Mouse (Mus musculus) CD4-positive, CD25-positive, alpha-beta regulatory T cell, adult 9 weeks (primary cell): ENCODE results near the gene Gm26965. TPM values are rescaled to one million over a fixed set of nuclear protein-coding genes. Genes with fewer than 3 reads are reported as not detected.

Experiments used
- polyA plus RNA-seq: library from polyadenylated mRNA; unstranded; fragments of 100-300 nt; shearing (Covaris generic); gene quantifications from one replicate; pipeline ENCODE4 v1.2.1, GENCODE M21; 2017

The Gm26965 gene
- polyA plus RNA-seq, result 1.5 TPM

DNA sequence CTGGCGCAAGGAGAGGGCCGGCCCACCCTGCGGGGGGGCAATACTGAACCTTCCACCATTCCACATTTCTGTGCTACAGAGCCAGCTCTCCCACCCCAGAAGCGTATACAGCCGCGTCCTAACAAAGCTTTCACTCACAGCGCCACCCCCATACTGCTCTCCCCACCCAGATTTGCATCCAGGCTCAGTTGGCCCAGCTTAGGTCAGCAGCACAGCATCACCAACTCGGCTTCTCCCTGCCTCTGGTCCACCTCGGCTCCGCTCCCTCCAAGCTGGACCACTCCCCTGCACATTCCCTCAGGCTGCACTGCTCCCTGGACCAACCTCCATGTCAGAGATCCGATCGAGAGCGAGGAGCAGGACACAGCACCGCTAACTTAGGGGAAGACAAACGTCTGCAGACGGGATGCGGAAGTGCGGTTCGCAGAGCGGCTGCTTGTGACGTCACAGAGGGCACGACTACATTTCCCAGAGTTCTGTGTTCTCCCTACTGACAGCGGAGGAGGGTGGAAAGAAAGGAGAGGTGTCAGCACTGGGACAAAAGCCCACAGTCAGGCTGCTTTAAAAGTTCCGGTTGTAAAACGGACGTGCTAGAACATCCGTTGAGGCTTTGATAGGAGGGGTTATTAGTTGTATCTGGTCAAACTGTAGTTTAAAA is at the start of gene Gm26965, which contains the start of gene Zfp87:
Gene Gm26965, minus strand, starts transcription at position 399 of the 658 bp plus-strand sequence.
Gene Zfp87, minus strand, starts transcription at position 425 of the 658 bp plus-strand sequence.

DNA sequence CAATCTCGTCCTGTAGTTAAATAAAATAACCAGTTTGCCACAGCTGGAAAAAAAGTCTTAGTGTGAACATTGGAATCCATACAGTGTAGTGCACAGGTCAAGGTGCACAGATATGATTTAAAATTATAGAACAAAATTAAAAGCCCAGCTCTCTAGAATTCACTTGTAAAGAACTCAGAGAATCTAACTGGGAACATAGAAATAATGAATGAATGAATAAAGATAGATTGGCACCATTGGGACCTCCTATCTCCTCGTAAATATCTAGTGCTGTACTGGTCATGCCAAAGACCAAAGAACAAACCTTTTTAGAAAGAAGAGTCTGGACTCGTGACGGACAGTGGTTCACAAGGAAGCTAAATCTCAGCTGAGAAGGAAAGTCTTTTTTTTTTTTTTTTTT is 27.8 kb upstream of the Gm26965 start, which contains the start of gene Zfp748:
Gene Zfp748, minus strand, starts transcription at position 101 of the 400 bp plus-strand sequence.

DNA sequence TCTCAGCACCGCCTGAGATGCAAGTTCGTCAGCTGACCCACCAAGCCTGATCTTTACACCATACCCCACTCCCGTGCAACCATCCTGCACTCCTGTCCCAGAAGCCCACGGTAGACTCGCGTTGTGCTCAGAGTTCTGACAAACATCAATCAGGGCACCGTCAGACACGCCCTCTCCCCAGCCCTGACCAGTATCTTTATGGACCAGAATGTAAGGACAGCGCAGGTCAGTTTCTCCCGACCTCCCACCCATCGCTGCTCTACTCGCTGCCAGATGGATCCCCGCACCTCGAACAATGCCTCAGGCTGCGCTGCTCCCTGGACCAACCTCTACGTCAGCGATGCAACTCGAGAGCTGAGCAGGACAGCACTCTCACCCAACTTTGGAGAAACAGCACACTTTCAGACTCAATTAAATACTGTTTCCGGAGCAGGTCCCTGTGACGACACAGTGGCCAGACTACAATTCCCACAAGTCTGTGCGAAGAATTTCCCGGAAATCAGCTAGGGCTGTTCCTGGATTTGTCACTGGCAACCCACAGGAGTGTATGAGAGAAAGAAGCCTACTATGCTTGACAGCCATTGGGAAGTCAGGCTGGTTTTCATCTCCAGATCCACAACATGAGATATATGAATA is 25.7 kb downstream of the Gm26965 start, which contains the start of gene Zfp58:
Gene Zfp58, minus strand, starts transcription at position 472 of the 636 bp plus-strand sequence.

DNA sequence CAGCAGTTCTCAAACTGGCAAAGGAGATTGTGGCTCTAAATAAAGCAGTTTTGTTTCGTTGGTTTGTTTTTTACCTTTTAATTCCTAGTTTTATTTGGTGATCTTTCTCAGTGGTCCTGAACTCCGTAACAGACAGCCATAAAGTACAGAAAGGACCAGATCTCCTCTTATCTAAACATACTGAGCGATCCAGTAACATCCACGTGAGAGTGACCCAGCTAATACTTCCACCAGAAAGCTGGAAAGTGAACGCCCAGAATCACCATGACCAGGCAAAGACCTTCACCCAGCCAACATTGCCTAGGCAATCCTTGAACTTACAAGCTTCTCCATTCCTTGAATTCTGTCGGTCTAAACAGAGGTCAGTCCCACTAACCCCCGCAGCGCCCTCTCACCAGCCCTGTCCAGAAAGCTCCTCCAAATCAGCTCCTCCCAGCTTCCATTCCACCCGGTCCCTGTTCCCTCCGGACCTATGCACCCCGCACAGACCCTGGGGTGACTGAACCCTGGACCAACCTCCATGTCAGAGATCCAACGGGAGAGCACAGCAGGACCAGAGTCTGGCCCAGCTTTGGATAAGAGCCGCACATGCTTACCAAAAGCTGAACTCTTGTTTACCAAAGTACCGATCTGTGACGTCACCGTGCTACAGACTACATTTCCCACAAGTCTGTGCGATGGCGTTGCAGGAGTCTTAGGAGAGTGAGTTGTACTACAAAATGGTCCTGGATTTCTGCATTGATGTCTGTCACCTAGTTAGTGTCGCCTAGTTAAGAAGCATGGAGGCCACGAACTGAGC is 42.1 kb downstream of the Gm26965 start, which contains the start of gene Zfp874b:
Gene Zfp874b, minus strand, starts transcription at position 634 of the 799 bp plus-strand sequence.

DNA sequence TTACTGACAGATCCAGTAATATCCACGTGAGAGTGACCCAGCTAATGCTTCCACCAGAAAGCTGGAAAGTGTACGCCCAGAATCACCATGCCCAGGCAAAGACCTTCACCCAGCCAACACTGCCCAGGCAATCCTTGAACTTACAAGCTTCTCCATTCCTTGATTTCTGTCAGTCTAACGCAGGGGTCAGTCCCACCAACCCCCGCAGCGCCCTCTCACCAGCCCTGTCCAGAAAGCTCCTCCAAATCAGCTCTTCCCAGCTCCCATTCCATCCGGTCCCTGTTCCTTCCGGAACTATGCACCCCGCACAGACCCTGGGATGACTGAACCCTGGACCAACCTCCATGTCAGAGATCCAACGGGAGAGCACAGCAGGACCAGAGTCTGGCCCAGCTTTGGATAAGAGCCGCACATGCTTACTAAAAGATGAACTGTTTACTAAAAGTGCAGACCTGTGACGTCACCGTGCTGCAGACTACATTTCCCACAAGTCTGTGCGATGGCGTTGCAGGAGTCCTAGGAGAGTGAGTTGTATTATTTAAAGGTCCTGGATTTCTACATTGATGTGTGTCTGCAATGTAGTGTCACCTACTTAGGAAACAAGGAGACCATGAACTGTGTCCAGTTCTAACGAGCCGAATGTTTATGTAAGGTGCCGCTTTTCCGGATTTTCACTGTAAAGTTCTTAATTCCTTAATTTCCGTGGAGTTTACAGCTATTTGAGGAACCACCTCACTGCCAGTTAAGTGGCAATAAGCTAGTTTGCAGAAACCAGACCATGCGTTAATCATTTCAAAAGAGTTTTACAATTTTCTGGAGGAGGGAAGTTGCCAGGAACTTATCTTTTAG is 74.6 kb downstream of the Gm26965 start, which contains the start of gene Zfp874a:
Gene Zfp874a, minus strand, starts transcription at position 453 of the 849 bp plus-strand sequence.

Other genes with a start within 250 kb of the Gm26965 start
- gene Zfp458, start 247.7 kb downstream of the Gm26965 start, polyA plus RNA-seq, result 3.1 TPM
- gene Zfp457, start 219.7 kb downstream of the Gm26965 start, polyA plus RNA-seq, result 1.0 TPM
- 7.4 TPM for gene Zfp595, start 193.6 kb downstream of the Gm26965 start, polyA plus RNA-seq
- gene Gm28044, start 165.6 kb downstream of the Gm26965 start, polyA plus RNA-seq, result 0.76 TPM
- 2.3 TPM for gene Zfp953, start 165.5 kb downstream of the Gm26965 start, polyA plus RNA-seq
- 2.6 TPM for gene Gm28041, start 150.4 kb downstream of the Gm26965 start, polyA plus RNA-seq
- 8.0 TPM for gene Zfp456, start 150.3 kb downstream of the Gm26965 start, polyA plus RNA-seq
- 29.7 TPM for gene Zfp429, start 126.3 kb downstream of the Gm26965 start, polyA plus RNA-seq
- 3.3 TPM for gene Zfp459, start 104.7 kb downstream of the Gm26965 start, polyA plus RNA-seq
- 20.4 TPM for gene Zfp874a, start 74.5 kb downstream of the Gm26965 start, polyA plus RNA-seq
- 13.3 TPM for gene Zfp874b, start 41.9 kb downstream of the Gm26965 start, polyA plus RNA-seq
- gene Zfp58, start 25.6 kb downstream of the Gm26965 start, polyA plus RNA-seq, result 19.6 TPM
- 58.4 TPM for gene Zfp87, start within 50 bp of the Gm26965 start, polyA plus RNA-seq
- 22.5 TPM for gene Zfp748, start 27.7 kb upstream of the Gm26965 start, polyA plus RNA-seq
- 8.2 TPM for gene Zfp729b, start 83.6 kb upstream of the Gm26965 start, polyA plus RNA-seq
- 5.4 TPM for gene Gm49345, start 111.6 kb upstream of the Gm26965 start, polyA plus RNA-seq
- 8.1 TPM for gene Zfp729a, start 111.6 kb upstream of the Gm26965 start, polyA plus RNA-seq
- 25.0 TPM for gene Zfp738, start 160.9 kb upstream of the Gm26965 start, polyA plus RNA-seq
- 12.0 TPM for gene Zfp65, start 203.0 kb upstream of the Gm26965 start, polyA plus RNA-seq
- 10.1 TPM for gene Zfp85, start 229.1 kb upstream of the Gm26965 start, polyA plus RNA-seq